Mouse (Mus musculus) heart, embryonic 15.5 days (tissue): ENCODE data around the gene Creb3. TPM values are rescaled to one million over a fixed set of nuclear protein-coding genes. Genes with fewer than 3 reads are reported as not detected.
"Not testable (repeated sequence)": the region's sequence is repeated elsewhere in the genome, so short reads cannot be mapped to it uniquely, and the experiment has no call there.

Source experiments
- ATAC-seq: fragments of 200-750 bp; cut with Nextera tagmentation; replicated peaks from 2 replicates; pipeline ENCODE4 v1.8.0; 2017; ENCODE audit warnings: low read depth, moderate TSS enrichment; ENCODE audit not compliant: insufficient number of reproducible peaks, insufficient read depth, low FRiP score
- H3K27ac ChIP-seq: fragments of 300-500 bp; sonication (generic); 2 replicates; pipeline ENCODE4 v1.5.1; 2015; ENCODE audit warnings: mild to moderate bottlenecking, inconsistent platforms
- H3K27me3 ChIP-seq: fragments of 300-500 bp; sonication (generic); 2 replicates; pipeline ENCODE4 v1.6.1; 2015; ENCODE audit warnings: inconsistent platforms
- H3K36me3 ChIP-seq: fragments of 300-500 bp; sonication (generic); 2 replicates; pipeline ENCODE4 v1.6.1; 2015; ENCODE audit warnings: mild to moderate bottlenecking, inconsistent platforms
- H3K4me1 ChIP-seq: fragments of 300-500 bp; sonication (generic); replicated peaks from 2 replicates; pipeline ENCODE4 v1.6.1; 2015; ENCODE audit warnings: inconsistent platforms
- H3K4me2 ChIP-seq: fragments of 300-500 bp; sonication (generic); 2 replicates; pipeline ENCODE4 v1.6.1; 2015; ENCODE audit warnings: inconsistent platforms, mild to moderate bottlenecking, moderate library complexity
- H3K4me3 ChIP-seq: fragments of 300-500 bp; sonication (generic); 2 replicates; pipeline ENCODE4 v1.5.1; 2015; ENCODE audit warnings: mild to moderate bottlenecking, inconsistent platforms
- H3K9ac ChIP-seq: fragments of 300-500 bp; sonication (generic); 2 replicates; pipeline ENCODE4 v1.6.1; 2015; ENCODE audit warnings: mild to moderate bottlenecking, inconsistent platforms
- H3K9me3 ChIP-seq: fragments of 300-500 bp; sonication (generic); replicated peaks from 2 replicates; pipeline ENCODE4 v1.6.1; 2016; ENCODE audit warnings: inconsistent platforms
- WGBS: fragments of 180-500 bp; shearing (Covaris S2); methylation state at CpG from one replicate; pipeline ENCODE4 v1.1.7; 2015; ENCODE audit warnings: mixed read lengths; 5-methylcytosine and 5-hydroxymethylcytosine counted together
- polyA plus RNA-seq: library from polyadenylated mRNA; unstranded; fragments of >200 nt; fragmentation: Nextera tagmentation; extraction: Ambion mirVana; gene quantifications from 2 replicates; pipeline ENCODE4 v1.2.1, GENCODE M21; 2015

Creb3 gene
- polyA plus RNA-seq, 1 experiment from 2014 or later: 53.1 TPM

DNA sequence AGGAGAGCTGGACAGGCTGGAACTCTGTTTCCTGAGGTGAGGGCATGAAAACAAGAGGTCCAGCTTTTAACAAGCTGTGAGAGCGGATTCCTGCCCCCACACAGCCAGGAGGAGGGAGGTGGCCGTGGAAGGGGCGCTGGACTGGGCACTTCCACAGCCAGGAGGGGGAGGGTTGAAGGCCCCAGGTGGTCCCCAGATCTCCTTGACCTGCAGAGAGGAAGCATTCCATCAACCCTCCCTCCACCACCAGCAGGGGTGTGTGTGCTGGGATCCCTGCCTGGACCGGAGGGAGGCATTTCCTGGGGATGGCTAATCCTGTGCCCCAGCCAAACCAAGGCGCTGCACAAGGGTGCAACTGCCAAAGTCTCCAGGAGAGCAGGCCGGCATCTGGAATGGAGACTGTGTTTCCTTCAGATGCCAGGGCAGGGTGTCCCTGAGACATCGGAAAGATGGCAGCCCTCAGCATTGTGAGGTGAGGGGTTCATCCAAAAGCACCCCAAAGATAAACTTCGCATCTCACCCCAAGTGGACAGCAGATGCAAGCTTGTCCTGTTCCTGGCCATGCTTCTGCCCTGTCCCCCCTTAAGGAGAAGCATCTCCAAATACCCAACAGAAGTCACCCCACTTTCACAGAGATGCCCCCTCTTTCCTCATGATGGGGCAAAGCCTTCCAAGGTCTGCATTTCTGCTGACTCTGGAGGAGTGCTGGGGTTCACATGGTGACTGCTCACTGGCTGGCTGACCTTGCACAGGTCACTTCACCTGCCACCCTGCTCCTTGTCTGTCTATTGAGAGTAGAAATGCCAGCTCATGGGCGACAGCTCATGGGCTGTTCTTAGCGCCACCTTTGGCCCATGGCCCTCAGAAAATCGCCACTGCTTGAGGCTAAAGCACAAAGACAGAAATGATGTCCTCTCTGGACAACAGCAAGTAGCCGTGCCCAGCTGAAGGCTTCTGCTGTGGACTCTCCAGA, 22.6 kb downstream of the Creb3 start, which contains the start of gene Msmp:
Msmp (minus strand) TSS at position 51 of the 973 bp plus-strand sequence.
- Histone ChIP-seq H3K9ac (no peak within 1 kb of the TSS), H3K9me3 (no peaks in the 10 kb centered on the region), H3K4me2 (no peak within 1 kb of the TSS), H3K36me3 (peaks cover 36% of the 10 kb centered on the region), H3K4me1 (peaks cover 23% of the 10 kb centered on the region), H3K27me3 (no peaks in the 10 kb centered on the region), H3K27ac (no peak within 1 kb of the TSS), H3K4me3 (no peak within 1 kb of the TSS)
- WGBS: 59% methylated on average over 12 of the region's 12 CpGs
- 0 out of 2 replicates have a peak, but pooled peaks have one; percentile 24 for ATAC-seq

GRCm38 (mm10) chr4:43585682-43586081, 23.6 kb downstream of the Creb3 start:
- Histone ChIP-seq H3K27ac (no peak overlapping the region), H3K4me2 (no peak overlapping the region), H3K9me3 (no peaks in the 10 kb centered on the region), H3K27me3 (no peaks in the 10 kb centered on the region), H3K36me3 (peaks cover 34% of the 10 kb centered on the region), H3K9ac (no peak overlapping the region), H3K4me3 (no peak overlapping the region), H3K4me1 (peaks cover 20% of the 10 kb centered on the region)
- ATAC-seq: no peak
- 49% methylated on average over 10 of the region's 10 CpGs for WGBS

DNA sequence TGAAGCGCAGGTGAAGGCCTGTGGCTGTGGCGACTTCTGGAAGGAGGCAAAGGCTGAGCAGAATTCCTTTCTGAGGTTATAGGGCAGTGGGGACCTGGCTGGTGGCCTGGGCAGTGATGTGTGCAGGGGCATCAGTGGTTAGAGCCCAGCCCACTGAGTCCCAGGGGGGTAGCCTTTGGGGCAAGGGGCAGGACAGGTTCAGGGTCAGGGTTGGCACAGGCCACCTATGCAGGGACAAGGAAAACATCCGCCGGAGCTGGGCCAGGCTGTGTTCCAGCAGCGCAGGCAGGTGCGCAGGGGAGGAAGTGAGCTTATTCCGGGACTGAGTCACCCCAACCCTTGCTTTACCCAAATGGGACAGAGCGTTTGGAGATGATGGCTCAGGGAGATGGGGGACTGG, 24.3 kb downstream of the Creb3 start:
- Histone ChIP-seq H3K9ac (no peak overlapping the region), H3K4me2 (no peak overlapping the region), H3K4me1 (peaks cover 20% of the 10 kb centered on the region), H3K36me3 (peaks cover 27% of the 10 kb centered on the region), H3K27ac (no peak overlapping the region), H3K27me3 (no peaks in the 10 kb centered on the region), H3K4me3 (no peak overlapping the region), H3K9me3 (no peaks in the 10 kb centered on the region)
- WGBS: 64% methylated on average over 8 of the region's 8 CpGs
- no peak for ATAC-seq

DNA sequence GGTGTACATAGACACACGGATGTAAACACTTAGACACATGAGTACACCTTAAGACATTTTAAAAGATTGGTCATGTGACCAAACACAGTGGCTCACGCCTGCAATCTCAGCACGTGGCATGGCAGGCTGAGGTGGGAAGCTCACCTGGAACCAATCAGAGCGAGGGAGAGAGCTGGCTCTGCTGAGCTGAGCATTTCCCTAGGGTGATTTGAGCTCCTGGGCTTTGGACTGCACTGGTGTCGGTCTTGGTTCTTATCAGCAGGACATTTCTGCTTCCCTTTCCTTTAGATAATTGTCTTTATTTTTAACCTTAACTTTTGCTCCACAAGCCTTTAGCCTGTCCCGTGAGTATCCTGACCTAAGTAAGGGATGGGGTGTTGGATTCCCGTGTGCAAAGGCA, 25.5 kb downstream of the Creb3 start:
- Histone ChIP-seq H3K9ac (no peak overlapping the region), H3K4me2 (no peak overlapping the region), H3K36me3 (peaks cover 15% of the 10 kb centered on the region), H3K9me3 (no peaks in the 10 kb centered on the region), H3K4me3 (no peak overlapping the region), H3K27me3 (no peaks in the 10 kb centered on the region), H3K4me1 (peaks cover 20% of the 10 kb centered on the region), H3K27ac (no peak overlapping the region)
- ATAC-seq: no peak
- WGBS: 30% methylated on average over 7 of the region's 7 CpGs

- peaks cover 6% of the 10 kb centered on the region for H3K4me1 ChIP-seq
- H3K27ac ChIP-seq: no peak overlapping the region
- no peaks in the 10 kb centered on the region for H3K36me3 ChIP-seq
- no peak overlapping the region for H3K4me3 ChIP-seq
- no peak for ATAC-seq
- no peak overlapping the region for H3K9ac ChIP-seq
- no peaks in the 10 kb centered on the region for H3K27me3 ChIP-seq
- WGBS: 66% methylated on average over 5 of the region's 5 CpGs
- no peak overlapping the region for H3K4me2 ChIP-seq
- H3K9me3 ChIP-seq: no peaks in the 10 kb centered on the region
These were observed 29.4 kb downstream of the Creb3 start for GRCm38 (mm10) chr4:43591543-43591942.

DNA sequence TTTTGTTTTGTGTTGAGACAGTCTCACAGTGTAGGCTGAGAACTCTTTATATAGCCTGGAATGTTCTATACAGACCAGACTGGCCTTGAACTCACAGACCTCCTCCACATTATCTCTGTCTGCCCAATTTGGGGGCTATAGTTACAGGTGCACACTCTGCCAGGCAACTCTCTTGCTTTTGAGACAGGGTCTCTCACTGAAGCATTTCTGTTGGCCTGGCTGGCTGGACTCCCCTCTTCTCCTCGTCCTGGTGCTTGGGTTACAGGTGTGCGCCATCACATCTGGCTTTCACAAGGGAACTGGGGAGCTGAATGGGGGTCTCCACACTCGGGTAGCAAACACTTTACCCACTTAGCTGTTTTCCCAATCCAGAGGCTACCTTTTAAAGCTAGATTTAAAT, 29.8 kb downstream of the Creb3 start:
- ATAC-seq: no peak
- H3K4me1 ChIP-seq: peaks cover 6% of the 10 kb centered on the region

DNA sequence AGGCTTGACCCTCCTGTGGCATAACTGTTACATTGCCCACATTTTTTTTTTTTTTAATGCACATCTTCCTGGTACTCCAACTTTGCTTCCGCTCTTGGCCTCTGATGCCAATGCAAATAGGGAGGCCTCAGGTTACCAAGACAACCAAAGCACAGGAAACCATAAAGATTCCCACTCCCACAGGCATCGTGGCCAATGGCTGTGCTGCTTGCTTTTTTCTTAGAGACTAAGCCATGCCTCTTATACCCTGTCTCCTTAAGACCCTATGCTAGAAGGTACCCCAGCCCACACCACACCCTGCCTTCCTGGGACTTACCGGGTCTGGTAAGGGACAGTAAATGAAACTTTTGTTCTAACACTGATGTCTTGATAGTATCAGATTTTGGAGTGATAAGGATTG, 31.3 kb downstream of the Creb3 start:
- Histone ChIP-seq H3K4me1 (no peaks in the 10 kb centered on the region), H3K9me3 (no peaks in the 10 kb centered on the region), H3K4me2 (no peak overlapping the region), H3K4me3 (no peak overlapping the region), H3K27me3 (no peaks in the 10 kb centered on the region), H3K27ac (no peak overlapping the region), H3K9ac (no peak overlapping the region), H3K36me3 (no peaks in the 10 kb centered on the region)
- 60% methylated on average over 3 of the region's 3 CpGs for whole genome bisulfite sequencing
- ATAC-seq: no peak

More for the DNA sequence above, 29.8 kb downstream of the Creb3 start:
- Histone ChIP-seq H3K27me3 (no peaks in the 10 kb centered on the region), H3K9ac (no peak overlapping the region), H3K36me3 (no peaks in the 10 kb centered on the region), H3K4me3 (no peak overlapping the region), H3K4me2 (no peak overlapping the region), H3K27ac (no peak overlapping the region), H3K9me3 (no peaks in the 10 kb centered on the region)
- WGBS: 70% methylated on average over 3 of the region's 3 CpGs

GRCm38 (mm10) chr4:43596597-43596996, 34.5 kb downstream of the Creb3 start:
- H3K36me3 ChIP-seq, H3K9ac ChIP-seq, H3K4me3 ChIP-seq, H3K27ac ChIP-seq, H3K4me2 ChIP-seq, H3K27me3 ChIP-seq, H3K4me1 ChIP-seq, H3K9me3 ChIP-seq, ATAC-seq: not testable (repeated sequence)
- 73% methylated on average over 2 of the region's 2 CpGs for WGBS

GRCm38 (mm10) chr4:43598200-43598599, 36.1 kb downstream of the Creb3 start:
- H3K9ac ChIP-seq: no peak overlapping the region

DNA sequence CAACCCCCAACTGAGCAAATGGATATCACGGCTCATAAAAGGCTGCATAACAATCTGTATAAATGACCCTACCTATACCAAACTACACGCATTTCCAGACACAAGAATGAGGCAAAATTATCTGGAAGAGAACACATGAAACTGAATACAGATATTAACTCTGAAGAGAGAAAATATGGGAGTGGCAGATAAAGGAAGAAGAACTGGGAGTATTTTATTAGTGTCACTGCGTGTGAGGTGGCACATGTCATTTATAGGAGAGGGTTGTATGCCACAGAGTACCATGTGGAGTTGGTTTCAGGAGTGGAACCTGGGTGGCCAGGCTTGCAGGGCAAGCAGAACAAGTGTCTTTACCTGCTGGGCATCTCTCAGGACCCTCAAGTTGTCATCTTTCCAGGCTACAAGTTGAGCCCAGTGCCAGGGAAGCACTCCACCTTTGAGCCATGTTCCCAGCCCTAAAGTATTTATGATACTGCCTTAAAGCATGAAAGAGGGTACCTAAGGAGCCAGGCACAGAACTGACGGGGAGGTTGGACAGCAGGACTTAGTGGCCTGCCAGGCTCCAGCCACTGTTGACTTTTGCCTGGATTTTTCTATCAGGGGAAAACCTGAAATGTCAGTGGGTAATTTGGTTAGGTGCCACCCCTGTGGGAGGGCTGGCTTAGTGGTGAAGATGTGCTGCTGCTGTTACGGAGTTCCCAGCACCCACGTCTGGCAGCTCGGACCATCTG, 36.7 kb downstream of the Creb3 start:
- Histone ChIP-seq H3K27me3 (0 out of 2 replicates have a peak, but pooled peaks cover 3% of the 10 kb centered on the region), H3K9ac (no peak overlapping the region), H3K27ac (no peak overlapping the region), H3K9me3 (no peaks in the 10 kb centered on the region), H3K4me1 (no peaks in the 10 kb centered on the region), H3K4me2 (no peak overlapping the region), H3K4me3 (no peak overlapping the region), H3K36me3 (no peaks in the 10 kb centered on the region)
- WGBS: 78% methylated on average over 7 of the region's 7 CpGs
- no peak for ATAC-seq

More at GRCm38 (mm10) chr4:43598200-43598599, 36.1 kb downstream of the Creb3 start:
- WGBS: 76% methylated on average over 4 of the region's 4 CpGs
- H3K27ac ChIP-seq: no peak overlapping the region
- H3K27me3 ChIP-seq: 0 out of 2 replicates have a peak, but pooled peaks cover 3% of the 10 kb centered on the region
- no peak overlapping the region for H3K4me2 ChIP-seq
- H3K4me3 ChIP-seq: no peak overlapping the region
- H3K9me3 ChIP-seq: no peaks in the 10 kb centered on the region
- no peaks in the 10 kb centered on the region for H3K4me1 ChIP-seq
- no peaks in the 10 kb centered on the region for H3K36me3 ChIP-seq
- ATAC-seq: no peak

DNA sequence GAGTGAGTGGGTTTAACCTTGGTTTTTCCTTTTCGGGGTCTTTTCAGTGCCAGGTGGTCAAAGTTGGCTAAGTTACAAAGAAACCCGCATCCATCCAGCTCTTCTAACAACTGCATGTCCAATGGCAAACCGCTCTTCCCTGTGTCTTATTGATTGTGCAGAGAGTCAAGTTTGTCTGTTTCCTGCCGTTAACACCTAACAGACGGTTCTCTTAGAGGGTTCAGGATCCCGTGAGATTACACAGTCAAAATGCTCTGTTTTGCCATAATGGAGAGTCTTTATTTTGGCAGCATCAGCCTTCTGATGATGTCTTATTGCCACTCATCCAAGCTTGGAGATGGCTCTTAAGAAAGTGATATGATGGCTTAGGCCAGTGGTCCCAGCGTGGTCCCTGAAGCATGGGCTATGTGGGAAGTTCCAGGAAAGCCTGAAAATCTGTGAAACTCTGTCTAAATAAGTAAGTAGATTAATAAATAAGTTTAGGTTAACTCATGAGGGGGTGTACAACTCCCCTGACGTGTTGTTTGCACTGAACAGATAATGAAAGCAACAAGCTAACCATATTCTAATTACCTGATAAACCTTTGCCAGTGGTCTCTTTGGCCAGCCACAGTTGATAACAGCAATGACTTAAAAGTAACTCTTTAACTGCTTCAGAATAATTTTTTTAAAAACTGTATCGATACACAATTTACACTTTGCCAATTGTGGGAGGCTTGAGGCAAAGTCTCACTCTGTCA, 38.2 kb downstream of the Creb3 start:
- Histone ChIP-seq H3K4me1 (peaks cover 7% of the 10 kb centered on the region), H3K27ac (no peak overlapping the region), H3K4me2 (no peak overlapping the region), H3K9me3 (no peaks in the 10 kb centered on the region), H3K4me3 (no peak overlapping the region), H3K36me3 (no peaks in the 10 kb centered on the region), H3K9ac (no peak overlapping the region), H3K27me3 (0 out of 2 replicates have a peak, but pooled peaks cover 3% of the 10 kb centered on the region)
- no peak for ATAC-seq
- 67% methylated on average over 9 of the region's 9 CpGs for WGBS
